Mouse (Mus musculus): ENCODE measurements around the gene Ppp6r3. TPM values are rescaled to one million over a fixed set of nuclear protein-coding genes. Genes with fewer than 3 reads are reported as not detected.

The Ppp6r3 gene
- polyA plus RNA-seq, 1 experiment from 2014 or later, result 24.6 TPM

DNA sequence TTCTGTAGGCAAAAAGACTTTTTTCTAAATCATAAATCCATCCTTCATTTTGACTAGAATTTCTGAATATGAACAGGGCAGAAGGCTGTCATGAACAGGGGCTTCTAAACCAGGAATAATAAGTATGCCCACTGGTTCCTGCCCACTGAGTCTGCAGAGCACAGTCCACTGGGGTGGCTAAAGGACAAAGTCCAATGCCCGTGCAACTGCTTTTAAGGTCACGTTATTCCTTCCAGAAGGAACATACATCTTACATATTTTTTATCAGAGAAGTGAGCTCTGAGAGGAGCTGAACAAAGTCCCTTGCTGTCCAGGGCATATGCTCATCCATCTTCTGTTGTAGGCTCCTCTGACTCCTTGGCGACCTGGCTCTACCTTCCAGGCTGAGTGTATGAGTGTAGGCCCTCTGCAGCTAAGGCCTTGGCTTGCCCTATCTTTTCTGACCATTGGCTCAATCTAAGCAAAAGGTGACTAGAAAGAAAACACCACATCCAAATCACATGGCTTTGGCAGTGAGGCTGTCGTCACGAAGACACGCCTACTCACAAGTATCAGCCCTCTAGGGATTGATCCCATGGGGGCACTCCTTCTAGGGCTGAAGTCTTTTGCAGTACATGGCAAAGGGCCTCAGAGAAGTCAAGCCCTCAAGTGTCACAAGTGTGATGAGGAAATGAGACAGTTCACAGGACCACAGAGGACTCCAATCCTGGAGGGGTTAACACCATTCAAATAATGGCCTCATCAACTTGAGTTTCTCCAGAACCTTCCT is 117.0 kb downstream of the Ppp6r3 start:
- Histone ChIP-seq H3K4me3 (ENCODE audit: low read depth, low read length) (no peak overlapping the region), H3K9me3 (replicated peaks; ENCODE audit: control insufficient read depth, low read length) (no peaks in the 10 kb centered on the region), H3K27ac (ENCODE audit: low read length) (no peak overlapping the region), H3K27me3 (ENCODE audit: control insufficient read depth, insufficient read depth, low read depth, low read length) (no peaks in the 10 kb centered on the region), H3K4me2 (ENCODE audit: low read depth, low read length) (no peak overlapping the region), H3K9ac (ENCODE audit: low read depth, low read length) (no peak overlapping the region), H3K4me1 (ENCODE audit: control insufficient read depth, low read depth, low read length) (no peaks in the 10 kb centered on the region), H3K36me3 (ENCODE audit: control insufficient read depth, insufficient read depth) (peaks cover 73% of the 10 kb centered on the region)
- ATAC-seq (ENCODE audit: low read depth), result no peak
- 81% methylated on average over 6 of the region's 6 CpGs for WGBS (ENCODE audit: insufficient replicate concordance)

DNA sequence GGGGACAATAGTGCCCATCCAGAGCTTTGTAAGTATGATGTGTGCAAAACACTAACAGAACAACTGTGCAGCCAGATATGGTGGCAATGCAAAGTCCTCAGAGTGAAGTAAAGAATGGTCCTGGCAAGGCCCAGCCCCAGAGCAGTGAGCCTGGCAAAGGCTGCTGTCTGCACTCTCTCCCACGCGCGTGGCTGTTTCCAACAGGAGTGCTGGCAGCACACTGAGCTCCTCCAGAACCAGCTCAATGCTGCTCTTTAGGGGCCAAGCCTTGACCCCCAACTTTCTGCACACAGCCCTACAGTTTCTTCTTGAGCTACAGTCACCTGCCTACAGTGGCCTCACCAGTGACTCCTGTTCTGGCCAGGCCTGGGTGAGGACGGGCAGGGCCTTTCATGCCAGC is 117.8 kb downstream of the Ppp6r3 start:
- 87% methylated on average over 4 of the region's 4 CpGs for WGBS (ENCODE audit: insufficient replicate concordance)
- Histone ChIP-seq H3K9ac (ENCODE audit: low read depth, low read length) (no peak overlapping the region), H3K27ac (ENCODE audit: low read length) (no peak overlapping the region), H3K9me3 (replicated peaks; ENCODE audit: control insufficient read depth, low read length) (no peaks in the 10 kb centered on the region), H3K4me3 (ENCODE audit: low read depth, low read length) (no peak overlapping the region), H3K27me3 (ENCODE audit: control insufficient read depth, insufficient read depth, low read depth, low read length) (no peaks in the 10 kb centered on the region), H3K36me3 (ENCODE audit: control insufficient read depth, insufficient read depth) (peaks cover 68% of the 10 kb centered on the region), H3K4me1 (ENCODE audit: control insufficient read depth, low read depth, low read length) (no peaks in the 10 kb centered on the region), H3K4me2 (ENCODE audit: low read depth, low read length) (no peak overlapping the region)
- no peak for ATAC-seq (ENCODE audit: low read depth)

DNA sequence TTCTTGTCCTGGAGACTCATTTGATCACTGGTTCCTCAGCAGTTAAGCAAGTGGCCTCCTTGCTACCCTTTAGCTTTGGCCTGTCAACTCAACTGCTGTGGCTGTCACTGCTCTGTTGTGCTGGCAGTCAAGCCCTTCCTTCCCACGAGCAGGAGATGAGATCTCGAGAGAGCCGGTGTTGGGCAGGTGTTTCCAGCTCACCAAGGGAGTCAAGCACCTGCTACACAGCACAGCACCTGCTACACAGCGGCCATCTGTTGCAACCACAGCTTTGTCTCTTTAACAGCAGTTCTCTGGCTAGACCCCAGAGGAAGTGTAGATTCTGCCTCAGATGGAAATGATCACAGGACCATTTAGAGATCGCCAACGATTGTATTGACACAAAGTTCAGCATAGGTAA is 123.9 kb downstream of the Ppp6r3 start:
- Histone ChIP-seq H3K9ac (ENCODE audit: low read depth, low read length) (no peak overlapping the region), H3K9me3 (replicated peaks; ENCODE audit: control insufficient read depth, low read length) (no peaks in the 10 kb centered on the region), H3K27ac (ENCODE audit: low read length) (no peak overlapping the region), H3K4me2 (ENCODE audit: low read depth, low read length) (no peak overlapping the region), H3K27me3 (ENCODE audit: control insufficient read depth, insufficient read depth, low read depth, low read length) (no peaks in the 10 kb centered on the region), H3K36me3 (ENCODE audit: control insufficient read depth, insufficient read depth) (peaks cover 19% of the 10 kb centered on the region), H3K4me1 (ENCODE audit: control insufficient read depth, low read depth, low read length) (no peaks in the 10 kb centered on the region), H3K4me3 (ENCODE audit: low read depth, low read length) (no peak overlapping the region)
- no peak for ATAC-seq (ENCODE audit: low read depth)
- 38% methylated on average over 6 of the region's 6 CpGs for WGBS (ENCODE audit: insufficient replicate concordance)

DNA sequence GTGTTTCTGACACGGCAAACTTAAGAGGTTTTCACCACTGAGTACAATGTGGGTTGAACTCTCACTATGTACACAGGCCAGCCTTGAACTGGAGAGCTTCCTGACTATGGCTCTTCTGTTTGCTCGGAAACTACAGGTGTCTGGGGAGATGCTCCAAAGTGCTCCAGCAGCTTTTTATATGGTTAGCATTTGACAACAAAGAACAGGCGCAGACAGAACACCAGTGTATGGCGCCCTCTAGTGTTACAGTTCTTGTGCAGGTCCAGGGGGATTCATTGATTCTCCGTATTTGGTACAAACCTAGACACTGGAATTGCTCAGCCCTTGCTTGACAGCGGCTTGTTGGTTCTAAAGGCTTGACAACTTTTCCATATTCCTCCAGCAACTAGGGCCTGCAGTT is 124.4 kb downstream of the Ppp6r3 start:
- Histone ChIP-seq H3K27me3 (ENCODE audit: control insufficient read depth, insufficient read depth, low read depth, low read length) (no peaks in the 10 kb centered on the region), H3K9ac (ENCODE audit: low read depth, low read length) (no peak overlapping the region), H3K36me3 (ENCODE audit: control insufficient read depth, insufficient read depth) (peaks cover 18% of the 10 kb centered on the region), H3K4me2 (ENCODE audit: low read depth, low read length) (no peak overlapping the region), H3K4me1 (ENCODE audit: control insufficient read depth, low read depth, low read length) (no peaks in the 10 kb centered on the region), H3K27ac (ENCODE audit: low read length) (no peak overlapping the region), H3K4me3 (ENCODE audit: low read depth, low read length) (no peak overlapping the region), H3K9me3 (replicated peaks; ENCODE audit: control insufficient read depth, low read length) (no peaks in the 10 kb centered on the region)
- peak; percentile 32; the same call in 1 of the 2 replicates for ATAC-seq (ENCODE audit: low read depth)
- WGBS (ENCODE audit: insufficient replicate concordance), result 18% methylated on average over 6 of the region's 6 CpGs

DNA sequence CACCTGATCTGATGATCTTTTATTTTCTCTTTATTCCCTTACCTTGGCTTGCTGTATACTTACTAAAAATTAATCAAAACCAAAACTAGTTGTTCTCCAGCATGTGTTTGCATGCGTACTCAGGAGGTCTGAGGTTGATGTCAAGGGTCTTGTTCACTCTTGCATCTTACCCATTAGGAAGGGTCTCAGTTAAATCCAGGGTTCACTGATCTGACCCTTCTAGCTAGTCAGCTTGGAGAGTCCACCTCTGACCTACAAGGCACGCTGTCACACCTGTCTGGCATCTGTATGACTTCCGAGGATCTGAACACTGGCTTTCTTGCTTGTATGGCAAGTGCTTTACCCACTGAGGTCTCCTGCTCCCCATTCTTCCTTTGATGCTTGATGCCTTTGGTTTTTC is 124.8 kb downstream of the Ppp6r3 start:
- no peak overlapping the region for H3K27ac ChIP-seq (ENCODE audit: low read length)
- WGBS (ENCODE audit: insufficient replicate concordance), result 71% methylated on average over 3 of the region's 3 CpGs
- H3K4me1 ChIP-seq (ENCODE audit: control insufficient read depth, low read depth, low read length), result no peaks in the 10 kb centered on the region
- H3K4me3 ChIP-seq (ENCODE audit: low read depth, low read length), result no peak overlapping the region
- H3K4me2 ChIP-seq (ENCODE audit: low read depth, low read length), result no peak overlapping the region
- peaks cover 13% of the 10 kb centered on the region for H3K36me3 ChIP-seq (ENCODE audit: control insufficient read depth, insufficient read depth)
- H3K27me3 ChIP-seq (ENCODE audit: control insufficient read depth, insufficient read depth, low read depth, low read length), result no peaks in the 10 kb centered on the region
- no peaks in the 10 kb centered on the region for H3K9me3 ChIP-seq (replicated peaks; ENCODE audit: control insufficient read depth, low read length)
- H3K9ac ChIP-seq (ENCODE audit: low read depth, low read length), result no peak overlapping the region
- ATAC-seq (ENCODE audit: low read depth), result no peak

DNA sequence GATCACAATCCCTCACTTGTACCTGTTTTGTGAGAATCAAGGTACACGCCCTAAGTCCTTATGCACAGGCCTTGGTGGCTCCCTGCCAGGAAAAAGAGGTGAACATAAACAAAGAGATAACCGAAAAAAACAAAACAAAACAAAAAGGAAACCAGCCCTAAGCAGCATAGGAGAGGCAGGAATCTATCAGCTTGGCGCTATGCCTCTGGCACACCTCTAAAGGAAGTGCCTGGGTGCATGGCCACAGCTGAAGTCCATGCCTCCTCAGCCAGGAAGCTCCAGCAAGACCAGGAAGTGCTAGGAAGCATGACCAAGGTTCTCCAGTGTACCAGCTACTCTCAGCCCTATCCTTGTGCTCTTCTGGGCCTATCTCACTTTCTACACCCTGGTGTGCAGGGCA is 126.3 kb downstream of the Ppp6r3 start:
- Histone ChIP-seq H3K27ac (ENCODE audit: low read length) (no peak overlapping the region), H3K4me2 (ENCODE audit: low read depth, low read length) (no peak overlapping the region), H3K9ac (ENCODE audit: low read depth, low read length) (no peak overlapping the region), H3K9me3 (replicated peaks; ENCODE audit: control insufficient read depth, low read length) (no peaks in the 10 kb centered on the region), H3K4me1 (ENCODE audit: control insufficient read depth, low read depth, low read length) (no peaks in the 10 kb centered on the region), H3K36me3 (ENCODE audit: control insufficient read depth, insufficient read depth) (no peaks in the 10 kb centered on the region), H3K27me3 (ENCODE audit: control insufficient read depth, insufficient read depth, low read depth, low read length) (no peaks in the 10 kb centered on the region), H3K4me3 (ENCODE audit: low read depth, low read length) (no peak overlapping the region)
- no peak for ATAC-seq (ENCODE audit: low read depth)
- 55% methylated on average over 3 of the region's 3 CpGs for WGBS (ENCODE audit: insufficient replicate concordance)

DNA sequence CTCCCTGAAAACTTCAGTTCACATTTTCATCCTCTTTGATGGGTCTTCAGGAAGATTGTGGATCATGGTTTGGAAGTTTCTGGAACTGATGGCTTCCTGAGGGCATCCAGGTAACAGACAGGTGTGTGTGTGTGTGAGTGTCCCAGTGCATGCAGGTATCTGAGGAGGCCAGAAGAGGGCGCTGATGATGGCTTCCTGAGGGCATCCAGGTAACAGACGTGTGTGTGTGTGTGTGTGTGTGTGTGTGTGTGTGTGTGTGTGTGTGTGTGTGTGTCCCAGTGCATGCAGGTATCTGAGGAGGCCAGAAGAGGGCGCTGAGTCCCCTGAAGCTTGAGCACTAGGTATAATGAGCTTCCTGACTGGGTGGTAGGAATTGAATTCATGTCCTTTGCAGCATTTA is 128.2 kb downstream of the Ppp6r3 start:
- WGBS (ENCODE audit: insufficient replicate concordance), result 58% methylated on average over 3 of the region's 3 CpGs

DNA sequence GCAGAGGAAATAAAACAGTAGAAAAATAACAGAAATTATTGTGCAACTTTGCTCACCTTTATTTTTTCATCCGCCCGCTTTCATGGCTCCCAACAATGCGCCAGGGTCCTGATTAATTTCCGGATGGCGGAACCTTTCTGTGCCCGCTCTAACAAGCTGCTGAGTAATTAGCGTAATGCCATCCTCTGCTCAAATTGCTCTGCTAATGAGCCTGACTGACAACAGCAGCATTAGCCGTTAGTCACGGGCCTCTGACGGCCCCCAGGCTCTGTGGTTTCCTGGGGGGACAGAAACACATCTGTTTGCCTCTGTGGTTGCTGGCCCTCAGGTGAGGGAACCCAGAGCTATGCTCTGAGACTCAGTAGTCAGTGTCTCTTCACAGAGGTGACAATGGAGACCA is 134.5 kb downstream of the Ppp6r3 start:
- 50% methylated on average over 10 of the region's 10 CpGs for WGBS (ENCODE audit: insufficient replicate concordance)
- no peaks in the 10 kb centered on the region for H3K9me3 ChIP-seq (replicated peaks; ENCODE audit: control insufficient read depth, low read length)
- ATAC-seq (ENCODE audit: low read depth), result no peak
- H3K9ac ChIP-seq (ENCODE audit: low read depth, low read length), result no peak overlapping the region
- no peak overlapping the region for H3K4me3 ChIP-seq (ENCODE audit: low read depth, low read length)
- H3K4me1 ChIP-seq (ENCODE audit: control insufficient read depth, low read depth, low read length), result no peaks in the 10 kb centered on the region
- H3K27me3 ChIP-seq (ENCODE audit: control insufficient read depth, insufficient read depth, low read depth, low read length), result no peaks in the 10 kb centered on the region
- no peaks in the 10 kb centered on the region for H3K36me3 ChIP-seq (ENCODE audit: control insufficient read depth, insufficient read depth)
- H3K27ac ChIP-seq (ENCODE audit: low read length), result no peak overlapping the region
- H3K4me2 ChIP-seq (ENCODE audit: low read depth, low read length), result no peak overlapping the region

More for the DNA sequence above, 128.2 kb downstream of the Ppp6r3 start:
- Histone ChIP-seq H3K4me2 (ENCODE audit: low read depth, low read length) (no peak overlapping the region), H3K4me3 (ENCODE audit: low read depth, low read length) (no peak overlapping the region), H3K36me3 (ENCODE audit: control insufficient read depth, insufficient read depth) (no peaks in the 10 kb centered on the region), H3K9ac (ENCODE audit: low read depth, low read length) (no peak overlapping the region), H3K9me3 (replicated peaks; ENCODE audit: control insufficient read depth, low read length) (no peaks in the 10 kb centered on the region), H3K4me1 (ENCODE audit: control insufficient read depth, low read depth, low read length) (no peaks in the 10 kb centered on the region), H3K27me3 (ENCODE audit: control insufficient read depth, insufficient read depth, low read depth, low read length) (no peaks in the 10 kb centered on the region), H3K27ac (ENCODE audit: low read length) (no peak overlapping the region)
- no peak for ATAC-seq (ENCODE audit: low read depth)

DNA sequence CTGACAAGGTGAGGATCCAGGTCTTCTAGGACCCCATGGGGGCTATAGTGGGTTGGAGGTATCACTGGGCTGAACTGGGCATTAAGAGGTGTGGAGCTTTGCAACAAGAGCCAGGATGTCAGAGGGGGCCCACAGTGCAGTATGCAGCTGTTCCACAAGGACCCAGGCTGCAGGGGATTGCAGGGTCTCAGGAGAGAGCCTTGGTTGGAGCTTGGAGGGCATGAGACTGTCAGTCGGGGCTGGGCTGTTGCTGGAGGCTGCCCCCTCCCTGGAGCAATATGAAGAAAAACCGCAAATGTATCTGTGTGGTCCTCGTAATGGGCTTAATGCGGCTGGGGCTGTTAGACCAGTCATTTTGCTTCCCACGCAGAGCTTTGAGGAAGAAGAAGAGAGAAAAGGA is 134.9 kb downstream of the Ppp6r3 start:
- no peak overlapping the region for H3K4me2 ChIP-seq (ENCODE audit: low read depth, low read length)
- no peaks in the 10 kb centered on the region for H3K9me3 ChIP-seq (replicated peaks; ENCODE audit: control insufficient read depth, low read length)

More for the DNA sequence above, 134.9 kb downstream of the Ppp6r3 start:
- Histone ChIP-seq H3K4me1 (ENCODE audit: control insufficient read depth, low read depth, low read length) (no peaks in the 10 kb centered on the region), H3K36me3 (ENCODE audit: control insufficient read depth, insufficient read depth) (no peaks in the 10 kb centered on the region), H3K27ac (ENCODE audit: low read length) (no peak overlapping the region), H3K27me3 (ENCODE audit: control insufficient read depth, insufficient read depth, low read depth, low read length) (no peaks in the 10 kb centered on the region), H3K4me3 (ENCODE audit: low read depth, low read length) (no peak overlapping the region), H3K9ac (ENCODE audit: low read depth, low read length) (no peak overlapping the region)
- ATAC-seq (ENCODE audit: low read depth), result no peak
- whole genome bisulfite sequencing (ENCODE audit: insufficient replicate concordance), result 32% methylated on average over 5 of the region's 5 CpGs

Data from liver, embryonic 16.5 days (tissue).